Mouse (Mus musculus) kidney, postnatal 0 days (tissue): ENCODE data around the gene Cwc25. TPM values are rescaled to one million over a fixed set of nuclear protein-coding genes. Genes with fewer than 3 reads are reported as not detected.

Experiments
- ATAC-seq: fragments of 200-750 bp; cut with Nextera tagmentation; replicated peaks from 2 replicates; pipeline ENCODE4 v1.8.0; 2017; ENCODE audit warnings: low read depth, moderate number of reproducible peaks, moderate TSS enrichment, moderate library complexity; ENCODE audit not compliant: low FRiP score
- DNase-seq: peaks from one replicate; pipeline ENCODE4 v3.0.0-alpha.2; 2016; ENCODE audit warnings: low spot score
- H3K27ac ChIP-seq: fragments of 300-500 bp; sonication (generic); 2 replicates; pipeline ENCODE4 v1.5.1; 2014; ENCODE audit warnings: mild to moderate bottlenecking
- H3K27me3 ChIP-seq: fragments of 300-500 bp; sonication (generic); 2 replicates; pipeline ENCODE4 v1.6.1; 2014; ENCODE audit warnings: low read length, mixed read lengths; ENCODE audit not compliant: insufficient read depth
- H3K36me3 ChIP-seq: fragments of 300-500 bp; sonication (generic); 2 replicates; pipeline ENCODE4 v1.6.1; 2014; ENCODE audit warnings: low read length, mixed read lengths; ENCODE audit not compliant: insufficient read depth
- H3K4me1 ChIP-seq: fragments of 300-500 bp; sonication (generic); replicated peaks from 2 replicates; pipeline ENCODE4 v1.6.1; 2014; ENCODE audit warnings: antibody characterized with exemption, low read length, mixed read lengths; ENCODE audit not compliant: insufficient read depth
- H3K4me2 ChIP-seq: fragments of 300-500 bp; sonication (generic); 2 replicates; pipeline ENCODE4 v1.6.1; 2014; ENCODE audit warnings: mild to moderate bottlenecking, low read length, moderate library complexity, mixed read lengths
- H3K4me3 ChIP-seq: fragments of 300-500 bp; sonication (generic); replicated peaks from 2 replicates; pipeline ENCODE4 v1.5.1; 2014; ENCODE audit warnings: low read depth, low read length
- H3K9ac ChIP-seq: fragments of 300-500 bp; sonication (generic); 2 replicates; pipeline ENCODE4 v1.6.1; 2014; ENCODE audit warnings: low read depth, low read length
- H3K9me3 ChIP-seq: fragments of 300-500 bp; sonication (generic); replicated peaks from 2 replicates; pipeline ENCODE4 v1.6.1; 2016; ENCODE audit warnings: low read length, inconsistent platforms, mixed read lengths
- CTCF ChIP-seq: IDR thresholded peaks from 2 replicates; pipeline ENCODE4 v1.5.1; 2016; ENCODE audit warnings: antibody characterized with exemption, low read depth, mild to moderate bottlenecking, moderate library complexity
- WGBS: fragments of 180-500 bp; shearing (Covaris S2); extraction: QIAGEN DNeasy Blood & Tissue Kit; methylation state at CpG from one replicate; pipeline ENCODE4 v1.1.7; 2014; 5-methylcytosine and 5-hydroxymethylcytosine counted together
- polyA plus RNA-seq: library from polyadenylated mRNA; unstranded; fragments of >200 nt; fragmentation: Nextera tagmentation; extraction: Ambion mirVana; gene quantifications from 2 replicates; pipeline ENCODE4 v1.2.1, GENCODE M21; 2015

Cwc25 gene
- polyA plus RNA-seq, 1 experiment from 2014 or later = 13.9 TPM

DNA sequence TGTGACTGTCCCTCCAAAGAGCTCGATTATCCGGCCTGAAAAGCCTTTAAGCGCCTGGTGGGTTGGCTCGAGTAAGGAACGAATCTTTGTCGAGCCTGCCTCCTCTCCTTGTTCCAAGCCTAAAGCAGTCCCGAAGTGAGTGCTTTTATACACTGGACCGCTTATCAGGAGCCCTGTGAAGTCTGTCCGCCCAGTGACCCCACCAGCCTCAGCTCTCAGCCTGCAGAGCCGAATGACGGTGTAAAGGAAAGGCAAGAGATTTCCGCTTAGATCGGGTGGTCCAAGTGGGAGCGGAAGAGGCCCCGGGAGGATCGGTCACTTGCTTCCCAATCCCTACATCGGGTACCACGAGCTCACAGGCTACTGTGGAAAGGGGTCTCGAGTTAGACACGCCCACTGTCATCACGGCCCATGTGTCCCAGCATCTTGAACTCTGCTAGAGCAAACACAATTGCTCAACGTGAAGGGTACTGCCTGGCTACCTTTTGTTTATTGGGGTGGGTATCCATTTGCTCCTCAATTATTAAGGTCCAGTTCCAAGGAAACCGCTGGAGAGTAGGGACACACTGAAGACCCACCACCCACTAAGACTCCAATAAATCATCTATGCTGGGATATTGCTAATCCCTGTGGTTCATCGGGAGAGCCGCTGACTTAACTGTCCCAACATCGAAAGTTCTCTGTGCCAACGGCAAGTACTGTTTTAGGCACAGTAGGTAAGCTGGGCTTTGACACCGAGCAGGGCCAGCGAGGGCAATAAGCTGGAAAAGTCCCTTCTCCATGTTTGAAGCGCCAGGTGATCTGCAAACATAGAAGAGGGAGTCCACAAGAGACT lies 65.4 kb downstream of the Cwc25 start:
- H3K4me3 ChIP-seq = peak overlapping the region; percentile 93
- WGBS = 16% methylated on average over 30 of the region's 30 CpGs
- DNase-seq (peak; percentile 66), ATAC-seq (no peak)
- no peaks in the 10 kb centered on the region for H3K36me3 ChIP-seq
- H3K4me1 ChIP-seq = peaks cover 29% of the 10 kb centered on the region
- H3K27me3 ChIP-seq = no peaks in the 10 kb centered on the region
- peak overlapping the region; percentile 98 for H3K27ac ChIP-seq
- peak overlapping the region; percentile 93 for H3K4me2 ChIP-seq
- H3K9me3 ChIP-seq = no peaks in the 10 kb centered on the region
- TF ChIP-seq CTCF = no peak
- H3K9ac ChIP-seq = peak overlapping the region; percentile 93

DNA sequence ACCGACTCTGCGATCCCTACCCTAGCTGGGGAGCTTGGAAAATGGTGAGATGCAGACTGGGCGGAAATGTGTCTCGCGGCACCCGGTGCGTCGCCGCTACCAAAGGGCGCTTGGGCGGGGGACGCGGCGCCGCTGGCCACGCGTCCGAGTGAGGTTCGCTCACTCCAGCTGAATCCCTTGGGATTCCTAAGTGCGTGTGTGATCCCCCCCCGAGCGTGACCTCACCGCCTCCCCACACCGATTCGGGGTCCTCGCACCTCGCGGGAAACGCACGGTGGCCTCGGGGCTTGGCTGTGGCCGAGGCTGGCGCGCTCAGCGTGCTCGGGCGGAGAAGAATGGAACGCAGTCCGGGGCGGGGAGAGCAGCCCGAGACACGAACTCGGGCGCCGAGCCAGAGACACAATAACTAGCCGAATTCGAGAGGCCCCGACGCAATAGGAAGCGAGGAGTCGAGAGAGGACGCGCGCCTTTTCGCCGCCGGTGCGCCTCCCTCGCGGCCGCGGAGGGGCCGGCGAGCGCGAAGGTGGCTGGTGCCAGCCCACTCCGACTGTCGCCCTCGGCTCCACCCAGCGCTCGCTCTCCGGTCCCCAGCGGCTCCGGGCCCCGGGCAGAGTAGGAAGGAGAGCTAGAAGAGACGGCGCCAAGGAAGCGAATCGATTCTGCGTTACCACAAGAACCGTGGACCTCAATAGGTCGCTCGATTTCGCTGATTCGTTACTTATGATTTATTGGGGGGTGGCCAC lies 66.2 kb downstream of the Cwc25 start, which contains the start of gene Pcgf2:
Gene Pcgf2 (minus strand): TSS at position 495 of the 743 bp plus-strand sequence.
- TF ChIP-seq CTCF = no peak
- no peaks in the 10 kb centered on the region for H3K36me3 ChIP-seq

DNA sequence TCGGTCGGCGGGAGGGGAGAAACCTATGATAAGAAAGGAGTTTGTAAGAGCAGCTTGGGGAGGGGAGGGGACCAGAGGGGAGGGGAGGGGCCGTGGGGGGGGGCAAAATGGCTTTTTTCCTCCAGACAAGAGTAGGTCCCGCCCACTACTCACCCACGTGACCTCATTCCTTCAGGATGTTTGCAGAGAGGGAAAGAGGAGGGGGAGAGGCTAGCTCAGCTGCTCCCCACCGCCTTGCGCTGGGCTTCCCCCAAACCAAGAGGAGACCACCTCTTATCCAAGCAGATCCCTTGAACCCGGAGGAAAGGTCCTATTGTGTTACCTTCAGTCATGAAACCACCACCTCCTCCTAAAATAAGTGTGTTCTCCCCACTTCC lies 66.7 kb downstream of the Cwc25 start:
- DNase-seq (peak; percentile 98), ATAC-seq (peak; percentile 6)
- 5% methylated on average over 4 of the region's 9 CpGs for WGBS
- Histone ChIP-seq H3K9ac (peak overlapping the region; percentile 93), H3K4me1 (peaks cover 35% of the 10 kb centered on the region), H3K27me3 (no peaks in the 10 kb centered on the region), H3K9me3 (no peaks in the 10 kb centered on the region), H3K27ac (peak overlapping the region; percentile 98), H3K4me2 (peak overlapping the region; percentile 93), H3K4me3 (peak overlapping the region; percentile 93), H3K36me3 (no peaks in the 10 kb centered on the region)
- TF ChIP-seq CTCF = no peak

More for the DNA sequence above, 66.2 kb downstream of the Cwc25 start, which contains the start of gene Pcgf2:
- peaks cover 35% of the 10 kb centered on the region for H3K4me1 ChIP-seq
- peak within 1 kb of the TSS; percentile 93 for H3K4me3 ChIP-seq
- peak within 1 kb of the TSS; percentile 93 for H3K4me2 ChIP-seq
- H3K27ac ChIP-seq = peak within 1 kb of the TSS; percentile 98
- H3K9me3 ChIP-seq = no peaks in the 10 kb centered on the region
- no peaks in the 10 kb centered on the region for H3K27me3 ChIP-seq
- under 1% methylated on average over 85 of the region's 85 CpGs for WGBS
- DNase-seq = peak; percentile 87
- peak within 1 kb of the TSS; percentile 93 for H3K9ac ChIP-seq
- 0 out of 2 replicates have a peak, but pooled peaks have one; percentile 3 for ATAC-seq

DNA sequence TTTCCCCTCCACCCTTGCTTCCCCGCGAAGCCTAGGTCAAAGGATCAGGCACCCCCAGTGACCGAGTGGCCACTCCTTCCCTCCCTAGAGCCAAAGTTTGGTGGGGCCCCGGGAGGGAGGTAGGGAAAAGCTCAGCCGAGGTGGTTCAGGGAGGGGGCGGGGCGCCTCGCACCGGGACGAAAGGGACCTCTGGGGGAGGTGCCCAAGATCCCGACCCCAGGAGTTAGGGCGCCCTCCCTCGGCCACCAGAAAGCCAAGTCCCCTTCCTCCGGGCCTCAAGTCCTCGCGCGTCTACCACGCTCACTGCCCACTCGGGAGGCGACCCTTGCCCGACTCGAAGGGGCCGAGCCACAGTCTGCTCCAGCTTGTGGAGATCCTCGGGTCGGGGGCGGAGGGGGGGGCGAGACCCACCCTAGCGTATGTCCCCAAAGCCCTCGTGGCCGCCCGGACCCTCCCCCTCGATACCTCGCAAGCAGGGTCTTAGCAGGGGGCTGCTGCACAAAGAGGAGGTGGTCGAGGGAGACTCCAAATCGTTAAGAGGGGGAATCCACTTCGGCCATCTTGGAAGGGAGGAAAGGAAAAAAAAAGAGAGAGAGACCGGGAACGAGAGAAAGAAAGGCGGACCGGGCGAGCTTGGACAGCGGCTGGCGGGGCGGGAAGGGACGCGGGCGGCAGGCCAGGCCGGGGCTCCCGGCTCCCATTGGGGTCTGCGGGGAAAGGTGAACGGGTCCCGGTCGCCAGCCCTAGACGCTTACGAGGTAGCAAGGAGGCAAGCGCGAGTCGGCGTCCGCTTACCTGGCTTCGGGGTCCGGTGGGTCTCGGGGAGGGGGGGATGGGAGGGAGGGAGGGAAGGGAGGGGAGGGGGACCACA lies 67.4 kb downstream of the Cwc25 start:
- peak overlapping the region; percentile 98 for H3K27ac ChIP-seq
- DNase-seq (peak; percentile 86), ATAC-seq (0 out of 2 replicates have a peak, but pooled peaks have one; percentile 1)
- H3K4me1 ChIP-seq = peaks cover 35% of the 10 kb centered on the region
- H3K9ac ChIP-seq = peak overlapping the region; percentile 93
- peak; percentile 62 for TF ChIP-seq CTCF
- no peaks in the 10 kb centered on the region for H3K9me3 ChIP-seq
- no peaks in the 10 kb centered on the region for H3K36me3 ChIP-seq
- H3K27me3 ChIP-seq = no peaks in the 10 kb centered on the region
- H3K4me3 ChIP-seq = peak overlapping the region; percentile 93
- peak overlapping the region; percentile 93 for H3K4me2 ChIP-seq
- 0% methylated on average over 59 of the region's 63 CpGs for WGBS

DNA sequence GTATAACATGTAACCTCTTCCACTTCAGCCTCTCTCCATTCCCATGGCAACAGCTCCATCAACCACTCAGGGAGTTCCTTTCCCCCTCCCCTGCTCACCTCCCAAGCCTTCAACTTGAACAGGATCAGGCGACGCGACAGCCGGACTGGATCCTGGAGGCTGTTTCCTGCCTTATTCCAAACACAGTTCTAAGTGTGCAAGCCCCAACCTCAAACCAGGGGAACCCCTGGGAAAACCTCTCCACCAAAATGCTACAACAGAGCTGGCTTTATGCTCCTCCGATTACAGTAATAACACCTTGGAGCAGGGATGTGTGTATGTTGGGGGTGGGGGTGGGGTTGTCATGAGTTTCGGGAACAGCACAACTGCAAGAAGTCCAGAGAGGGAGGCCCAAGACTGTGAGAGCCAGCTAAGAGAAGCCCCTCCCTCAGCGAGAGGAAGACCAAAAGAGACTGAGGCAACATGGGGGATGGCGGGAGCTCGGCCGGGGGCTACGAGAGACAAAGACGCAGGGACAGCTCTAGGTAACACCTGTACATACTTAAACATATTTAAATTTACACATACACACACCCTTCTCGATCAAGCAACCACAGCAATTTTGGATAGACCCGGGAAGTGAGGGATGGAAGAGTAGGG lies 68.3 kb downstream of the Cwc25 start:
- H3K9me3 ChIP-seq = no peaks in the 10 kb centered on the region
- 0 out of 2 replicates have a peak, but pooled peaks cover 4% of the 10 kb centered on the region for H3K36me3 ChIP-seq
- peaks cover 35% of the 10 kb centered on the region for H3K4me1 ChIP-seq
- peak overlapping the region; percentile 98 for H3K27ac ChIP-seq
- H3K9ac ChIP-seq = peak overlapping the region; percentile 93
- no peaks in the 10 kb centered on the region for H3K27me3 ChIP-seq
- peak overlapping the region; percentile 93 for H3K4me3 ChIP-seq
- H3K4me2 ChIP-seq = peak overlapping the region; percentile 93
- TF ChIP-seq CTCF = no peak
- DNase-seq (peak; percentile 69), ATAC-seq (no peak)
- WGBS = under 1% methylated on average over 14 of the region's 14 CpGs
